Mouse (Mus musculus) MEL (cell line): ENCODE results near the gene Tmem167b. TPM values are rescaled to one million over a fixed set of nuclear protein-coding genes. Genes with fewer than 3 reads are reported as not detected.
A peak's percentile ranks its signal among the peaks of the same experiment; 100 is the strongest.

Experiments
- DNase-seq: peaks from one replicate; pipeline ENCODE4 v3.0.0; 2011; ENCODE audit warnings: low read depth, low spot score
- H3K27ac ChIP-seq: 2 replicates; pipeline ENCODE4 v1.5.1; 2012; ENCODE audit warnings: low read depth, mild to moderate bottlenecking, control low read depth, low read length, moderate library complexity; ENCODE audit not compliant: control insufficient read depth
- H3K27me3 ChIP-seq, 2 experiments: fragments of 150-350 bp in 1 of 2; sonication (generic) in 1 of 2; 2 replicates each; pipeline ENCODE4 v1.6.1; 2012; ENCODE audit warnings: low read length in 2 of 2, mild to moderate bottlenecking in 2 of 2, improper control_type of control experiment in 1 of 2, moderate library complexity in 1 of 2; ENCODE audit not compliant: insufficient read depth in 2 of 2, control insufficient read depth in 1 of 2
- H3K36me3 ChIP-seq, 2 experiments: 2 replicates each; pipeline ENCODE4 v1.6.1; 2012 to 2014; ENCODE audit warnings: low read length in 2 of 2, improper control_type of control experiment in 1 of 2, inconsistent platforms in 1 of 2, mild to moderate bottlenecking in 1 of 2; ENCODE audit not compliant: insufficient read depth in 2 of 2, control insufficient read depth in 1 of 2
- H3K4me1 ChIP-seq, 2 experiments: fragments of 150-350 bp in 1 of 2; sonication (generic) in 1 of 2; 2 replicates each; pipeline ENCODE4 v1.6.1; 2012; ENCODE audit warnings: low read length in 2 of 2, improper control_type of control experiment in 1 of 2, mild to moderate bottlenecking in 1 of 2; ENCODE audit not compliant: insufficient read depth in 2 of 2, control insufficient read depth in 1 of 2
- H3K4me3 ChIP-seq, 2 experiments: fragments of 150-350 bp in 1 of 2; sonication (generic) in 1 of 2; 2 replicates each; pipeline ENCODE4 v1.5.1; 2012; ENCODE audit warnings: low read depth in 2 of 2, low read length in 2 of 2, mild to moderate bottlenecking in 2 of 2, moderate library complexity in 2 of 2, control low read depth in 1 of 2, improper control_type of control experiment in 1 of 2; ENCODE audit not compliant: control insufficient read depth in 1 of 2, insufficient read depth in 1 of 2
- H3K79me2 ChIP-seq: 2 replicates; pipeline ENCODE4 v1.6.1; 2012; ENCODE audit warnings: mild to moderate bottlenecking, low read length, moderate library complexity; ENCODE audit not compliant: control insufficient read depth, poor library complexity, insufficient read depth
- H3K9ac ChIP-seq: 2 replicates; pipeline ENCODE4 v1.6.1; 2012; ENCODE audit warnings: low read depth, mild to moderate bottlenecking, control low read depth, low read length, moderate library complexity; ENCODE audit not compliant: control insufficient read depth, poor library complexity, severe bottlenecking
- H3K9me3 ChIP-seq: fragments of 150-350 bp; sonication (generic); replicated peaks from 2 replicates; pipeline ENCODE4 v1.6.1; 2012; ENCODE audit warnings: mild to moderate bottlenecking, low read length, improper control_type of control experiment, moderate library complexity; ENCODE audit not compliant: insufficient read depth
- CTCF ChIP-seq, 3 experiments: IDR thresholded peaks in 2 of 3; conservative IDR thresholded peaks in 1 of 3; 2 replicates each; pipeline ENCODE4 v1.5.1; 2011 to 2012; ENCODE audit warnings: low read length in 3 of 3, low read depth in 2 of 3, mild to moderate bottlenecking in 2 of 3, improper control_type of control experiment in 1 of 3, inconsistent platforms in 1 of 3, mixed read lengths in 1 of 3, moderate library complexity in 1 of 3; ENCODE audit not compliant: control insufficient read depth in 1 of 3, insufficient read depth in 1 of 3, poor library complexity in 1 of 3, severe bottlenecking in 1 of 3
- ELF1 ChIP-seq: IDR thresholded peaks from 2 replicates; pipeline ENCODE4 v1.6.1; 2014; ENCODE audit warnings: low read depth, mild to moderate bottlenecking, inconsistent platforms, low read length, improper control_type of control experiment, moderate library complexity
- EP300 ChIP-seq, 2 experiments: IDR thresholded peaks; 2 replicates each; pipeline ENCODE4 v1.6.1; 2011; ENCODE audit warnings: improper control_type of control experiment in 2 of 2, low read length in 2 of 2, low read depth in 1 of 2, mild to moderate bottlenecking in 1 of 2
- ETS1 ChIP-seq: IDR thresholded peaks from 2 replicates; pipeline ENCODE4 v1.6.1; 2012; ENCODE audit warnings: low read depth, mild to moderate bottlenecking, inconsistent platforms, low read length, improper control_type of control experiment, moderate library complexity
- HCFC1 ChIP-seq: IDR thresholded peaks from 2 replicates; pipeline ENCODE4 v1.6.1; 2012; ENCODE audit warnings: low read depth, mild to moderate bottlenecking, inconsistent platforms, low read length, improper control_type of control experiment, moderate library complexity
- JUND ChIP-seq: IDR thresholded peaks from 2 replicates; pipeline ENCODE4 v1.6.1; 2011; ENCODE audit warnings: low read depth, mild to moderate bottlenecking, improper control_type of control experiment, low read length
- KAT2A ChIP-seq: conservative IDR thresholded peaks from 2 replicates; pipeline ENCODE4 v1.6.1; 2012; ENCODE audit warnings: low read depth, low read length, improper control_type of control experiment, inconsistent platforms
- MAX ChIP-seq: IDR thresholded peaks from 2 replicates; pipeline ENCODE4 v1.6.1; 2011; ENCODE audit warnings: low read length, improper control_type of control experiment
- MAZ ChIP-seq: IDR thresholded peaks from 2 replicates; pipeline ENCODE4 v1.6.1; 2012; ENCODE audit warnings: low read depth, mild to moderate bottlenecking, inconsistent platforms, low read length, improper control_type of control experiment
- MEF2A ChIP-seq: IDR thresholded peaks from 2 replicates; pipeline ENCODE4 v1.6.1; 2014; ENCODE audit warnings: low read depth, mild to moderate bottlenecking, inconsistent platforms, low read length, improper control_type of control experiment; ENCODE audit not compliant: poor library complexity, insufficient replicate concordance, severe bottlenecking; ENCODE audit errors: extremely low read depth
- MXI1 ChIP-seq: IDR thresholded peaks from 2 replicates; pipeline ENCODE4 v1.6.1; 2011; ENCODE audit warnings: mild to moderate bottlenecking, low read depth, low read length, improper control_type of control experiment
- MYC ChIP-seq: IDR thresholded peaks from 2 replicates; pipeline ENCODE4 v1.6.1; 2011; ENCODE audit warnings: low read depth, mild to moderate bottlenecking, low read length, improper control_type of control experiment, moderate library complexity
- NELFE ChIP-seq: IDR thresholded peaks from 2 replicates; pipeline ENCODE4 v1.6.1; 2011; ENCODE audit warnings: low read depth, low read length, improper control_type of control experiment
- NRF1 ChIP-seq: IDR thresholded peaks from 2 replicates; pipeline ENCODE4 v1.6.1; 2014; ENCODE audit warnings: low read depth, mild to moderate bottlenecking, inconsistent platforms, low read length, improper control_type of control experiment, moderate library complexity; ENCODE audit not compliant: poor library complexity, insufficient read depth, severe bottlenecking
- POLR2A ChIP-seq, 2 experiments: IDR thresholded peaks; 2 replicates each; pipeline ENCODE4 v1.6.1; 2011 to 2012; ENCODE audit warnings: low read length in 2 of 2, mild to moderate bottlenecking in 2 of 2, control low read depth in 1 of 2, improper control_type of control experiment in 1 of 2, low read depth in 1 of 2, moderate library complexity in 1 of 2; ENCODE audit not compliant: control insufficient read depth in 1 of 2, insufficient read depth in 1 of 2, poor library complexity in 1 of 2
- POLR2AphosphoS2 ChIP-seq: IDR thresholded peaks from 2 replicates; pipeline ENCODE4 v1.6.1; 2011; ENCODE audit warnings: low read length, improper control_type of control experiment
- RAD21 ChIP-seq: IDR thresholded peaks from 2 replicates; pipeline ENCODE4 v1.6.1; 2011; ENCODE audit warnings: mild to moderate bottlenecking, low read depth, low read length, improper control_type of control experiment
- SIN3A ChIP-seq: IDR thresholded peaks from 2 replicates; pipeline ENCODE4 v1.6.1; 2012; ENCODE audit warnings: low read length, improper control_type of control experiment, inconsistent platforms
- TBP ChIP-seq: IDR thresholded peaks from 2 replicates; pipeline ENCODE4 v1.8.0; 2011; ENCODE audit warnings: low read depth, low read length, improper control_type of control experiment
- TCF12 ChIP-seq: IDR thresholded peaks from 2 replicates; pipeline ENCODE4 v1.6.1; 2014; ENCODE audit warnings: low read depth, mild to moderate bottlenecking, inconsistent platforms, low read length, improper control_type of control experiment, moderate library complexity
- ZC3H11A ChIP-seq: IDR thresholded peaks from 2 replicates; pipeline ENCODE4 v1.6.1; 2012; ENCODE audit warnings: low read depth, mild to moderate bottlenecking, inconsistent platforms, low read length, improper control_type of control experiment
- ZMIZ1 ChIP-seq: IDR thresholded peaks from 2 replicates; pipeline ENCODE4 v1.6.1; 2012; ENCODE audit warnings: low read depth, mild to moderate bottlenecking, inconsistent platforms, low read length, improper control_type of control experiment, moderate library complexity
- polyA plus RNA-seq, 2 experiments: library from polyadenylated mRNA; stranded (reverse) in 1 of 2; unstranded in 1 of 2; fragments of >175 nt in 1 of 2; fragments of >200 nt in 1 of 2; gene quantifications; 2 replicates each; pipeline versions ENCODE4 v1.2.1 to v1.2.4; 2012; ENCODE audit warnings: low replicate concordance in 2 of 2, low read depth in 1 of 2; ENCODE audit not compliant: insufficient read length in 2 of 2, insufficient read depth in 1 of 2, missing spikeins in 1 of 2
- total RNA-seq: library from RNA; depleted of rRNA; stranded (reverse); fragments of 300-350 nt; gene quantifications from 2 replicates; pipeline ENCODE4 v1.2.3, GENCODE M21; 2012; rRNA removed

Gene Tmem167b
- 15.1 and 20.8 TPM in 2 replicates for total RNA-seq
- polyA plus RNA-seq: 10 to 100 TPM in 1 of 2 experiments, not detected in 1; 15.9 TPM

GRCm38 (mm10) chr3:108562133-108562730, at the start of gene Tmem167b:
Gene Tmem167b, minus strand, starts transcription at chr3:108562466.
- DNase-seq: peak; percentile 99
- Histone ChIP-seq H3K9ac (peak within 1 kb of the TSS; percentile 95), H3K36me3 (peaks cover 0 to 9% of the 10 kb centered on the region in 2 experiments; a peak in 2 of 4 replicates), H3K9me3 (no peaks in the 10 kb centered on the region), H3K79me2 (peaks cover 6% of the 10 kb centered on the region), H3K27me3 (no peaks in the 10 kb centered on the region), H3K4me3 (peak within 1 kb of the TSS; percentile 93), H3K27ac (peak within 1 kb of the TSS; percentile 93), H3K4me1 (peaks cover 4% of the 10 kb centered on the region in 2 experiments; a peak in 2 of 4 replicates)
- TF ChIP-seq MAX: peak; percentile 83; the same call in 1 of the 2 replicates
- peak; percentile 99 for TF ChIP-seq SIN3A
- TF ChIP-seq ZC3H11A: no peak
- TF ChIP-seq ZMIZ1: peak; percentile 61; the same call in 1 of the 2 replicates
- TF ChIP-seq TBP: peak; percentile 92
- TF ChIP-seq NRF1: peak; percentile 82
- TF ChIP-seq CTCF (IDR thresholded peaks at IDR 0.05 in 2 of 3, conservative IDR thresholded peaks at IDR 0.05 in 1 of 3; ENCODE audit: control insufficient read depth in 1 of 3, insufficient read depth in 1 of 3, low read depth in 2 of 3, low read length in 3 of 3, poor library complexity in 1 of 3, severe bottlenecking in 1 of 3): 0 out of 6 replicates have a peak, but pooled peaks of 1 of the 3 experiments have one; percentile 2
- TF ChIP-seq MYC: peak; percentile 97
- no peak; the same call in 1 of the 2 replicates for TF ChIP-seq MAZ
- TF ChIP-seq POLR2A (IDR thresholded peaks at IDR 0.05; ENCODE audit: control insufficient read depth in 1 of 2, insufficient read depth in 1 of 2, low read depth in 1 of 2, low read length in 2 of 2, poor library complexity in 1 of 2): peak; percentile 62 to 83; a peak in 3 of 4 replicates
- TF ChIP-seq NELFE: peak; percentile 69
- TF ChIP-seq RAD21: no peak
- TF ChIP-seq KAT2A: no peak; the same call in 1 of the 2 replicates
- TF ChIP-seq ETS1: peak; percentile 64; the same call in 1 of the 2 replicates
- TF ChIP-seq HCFC1: peak; percentile 95
- TF ChIP-seq JUND: no peak
- TF ChIP-seq MEF2A: no peak
- TF ChIP-seq POLR2AphosphoS2: peak; percentile 67; the same call in 1 of the 2 replicates
- TF ChIP-seq MXI1: peak; percentile 93; the same call in 1 of the 2 replicates
- peak in 1 of 2 experiments; percentile 4; a peak in 1 of 4 replicates for TF ChIP-seq EP300 (IDR thresholded peaks at IDR 0.05; ENCODE audit: low read depth in 1 of 2, low read length in 2 of 2)
- peak; percentile 92 for TF ChIP-seq ELF1
- peak; percentile 15; the same call in 1 of the 2 replicates for TF ChIP-seq TCF12
